Mouse (Mus musculus): ENCODE measurements around the gene Dnase1l3. TPM values are rescaled to one million over a fixed set of nuclear protein-coding genes. Genes with fewer than 3 reads are reported as not detected.
"Not testable (repeated sequence)": the region's sequence is repeated elsewhere in the genome, so short reads cannot be mapped to it uniquely, and the experiment has no call there.

The Dnase1l3 gene
- polyA plus RNA-seq, 1 experiment: 14.2 TPM

DNA sequence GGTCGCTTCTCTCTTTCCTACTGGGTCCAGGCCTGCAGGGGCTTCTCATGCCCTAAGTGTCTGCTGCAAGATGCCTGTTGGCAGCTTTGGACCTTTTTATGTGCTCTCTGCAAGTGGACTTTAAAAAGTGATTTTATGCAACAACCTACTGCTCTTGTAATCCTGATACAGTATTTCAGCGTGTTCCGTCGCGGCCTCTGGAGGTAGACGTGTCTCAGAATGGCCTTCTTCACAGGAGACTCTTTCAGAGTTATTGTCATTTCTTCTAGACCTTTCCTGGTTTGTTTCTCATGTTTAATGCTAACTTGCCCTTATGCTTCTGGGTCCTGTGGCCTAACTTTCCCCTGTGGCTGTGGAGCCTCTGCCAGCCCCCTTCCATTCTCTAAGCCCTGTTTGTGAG, 21.4 kb upstream of the Dnase1l3 start:
- WGBS: 77% methylated on average over 6 of the region's 6 CpGs
- no peaks in the 10 kb centered on the region for H3K27me3 ChIP-seq (ENCODE audit: control insufficient read depth, insufficient read depth, low read length)
- no peak for TF ChIP-seq POLR2A (IDR thresholded peaks at IDR 0.05; ENCODE audit: low read depth, low read length)
- no peak for TF ChIP-seq CTCF (IDR thresholded peaks at IDR 0.05; ENCODE audit: extremely low read depth, insufficient read length, insufficient replicate concordance, low read depth, low read length)
- H3K4me3 ChIP-seq (ENCODE audit: low read depth, low read length): no peak overlapping the region
- H3K27ac ChIP-seq (ENCODE audit: insufficient read depth, low read depth, low read length): peak overlapping the region; percentile 90
- H3K4me1 ChIP-seq (ENCODE audit: control insufficient read depth, insufficient read depth, insufficient read length, low read length): peaks cover 20% of the 10 kb centered on the region; the same call in 1 of the 2 replicates
- no peaks in the 10 kb centered on the region for H3K36me3 ChIP-seq (ENCODE audit: control insufficient read depth, insufficient read depth, low read length)

DNA sequence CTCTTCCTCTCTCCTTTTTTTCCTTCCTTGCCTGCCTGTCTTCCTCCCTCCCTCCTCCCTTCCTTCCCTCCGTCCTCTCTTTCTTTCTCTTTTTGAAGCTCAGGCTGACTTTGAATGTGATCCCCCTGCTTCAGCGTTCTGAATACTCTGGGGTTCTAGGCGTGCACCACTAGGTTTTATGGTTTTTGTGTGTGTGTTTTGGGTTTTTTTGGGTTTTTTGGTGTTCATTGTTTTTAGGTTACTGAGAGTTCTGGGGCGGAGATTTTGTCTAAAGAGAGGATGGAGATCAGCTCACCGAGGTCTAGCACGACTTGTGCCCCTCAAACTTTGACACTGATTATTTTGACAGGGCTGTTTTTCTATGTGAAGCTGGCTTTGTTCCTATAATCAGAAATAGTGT, 17.6 kb upstream of the Dnase1l3 start:
- Histone ChIP-seq H3K4me3 (ENCODE audit: low read depth, low read length) (no peak overlapping the region), H3K27ac (ENCODE audit: insufficient read depth, low read depth, low read length) (no peak overlapping the region), H3K36me3 (ENCODE audit: control insufficient read depth, insufficient read depth, low read length) (no peaks in the 10 kb centered on the region), H3K27me3 (ENCODE audit: control insufficient read depth, insufficient read depth, low read length) (no peaks in the 10 kb centered on the region), H3K4me1 (ENCODE audit: control insufficient read depth, insufficient read depth, insufficient read length, low read length) (peaks cover 14% of the 10 kb centered on the region; the same call in 1 of the 2 replicates)
- TF ChIP-seq CTCF (IDR thresholded peaks at IDR 0.05; ENCODE audit: extremely low read depth, insufficient read length, insufficient replicate concordance, low read depth, low read length) (no peak), POLR2A (IDR thresholded peaks at IDR 0.05; ENCODE audit: low read depth, low read length) (no peak)
- 87% methylated on average over 6 of the region's 6 CpGs for WGBS

DNA sequence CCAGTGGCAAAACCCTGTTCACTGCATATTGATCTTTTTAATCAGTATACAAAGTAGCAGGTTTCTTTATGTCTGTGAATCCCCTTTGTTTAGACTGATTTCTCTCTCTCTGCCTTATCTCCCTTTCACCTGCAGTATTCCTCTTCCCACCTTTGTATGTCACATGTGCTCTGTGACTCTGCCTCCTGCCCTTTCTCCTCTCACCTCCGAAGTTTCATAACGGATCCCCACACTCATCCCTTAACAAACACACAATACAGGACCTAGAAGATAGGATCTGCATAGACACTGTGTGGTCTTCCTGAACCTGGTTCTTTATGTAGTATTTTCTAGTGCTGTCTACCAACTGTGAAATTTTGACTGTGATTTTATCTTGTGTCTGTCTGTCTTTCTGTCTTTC, 16.9 kb upstream of the Dnase1l3 start:
- Histone ChIP-seq H3K4me3 (ENCODE audit: low read depth, low read length) (no peak overlapping the region), H3K27me3 (ENCODE audit: control insufficient read depth, insufficient read depth, low read length) (no peaks in the 10 kb centered on the region), H3K36me3 (ENCODE audit: control insufficient read depth, insufficient read depth, low read length) (no peaks in the 10 kb centered on the region), H3K27ac (ENCODE audit: insufficient read depth, low read depth, low read length) (no peak overlapping the region), H3K4me1 (ENCODE audit: control insufficient read depth, insufficient read depth, insufficient read length, low read length) (peaks cover 13% of the 10 kb centered on the region; the same call in 1 of the 2 replicates)
- TF ChIP-seq CTCF (IDR thresholded peaks at IDR 0.05; ENCODE audit: extremely low read depth, insufficient read length, insufficient replicate concordance, low read depth, low read length) (no peak), POLR2A (IDR thresholded peaks at IDR 0.05; ENCODE audit: low read depth, low read length) (no peak)
- WGBS: 50% methylated on average over 2 of the region's 2 CpGs

DNA sequence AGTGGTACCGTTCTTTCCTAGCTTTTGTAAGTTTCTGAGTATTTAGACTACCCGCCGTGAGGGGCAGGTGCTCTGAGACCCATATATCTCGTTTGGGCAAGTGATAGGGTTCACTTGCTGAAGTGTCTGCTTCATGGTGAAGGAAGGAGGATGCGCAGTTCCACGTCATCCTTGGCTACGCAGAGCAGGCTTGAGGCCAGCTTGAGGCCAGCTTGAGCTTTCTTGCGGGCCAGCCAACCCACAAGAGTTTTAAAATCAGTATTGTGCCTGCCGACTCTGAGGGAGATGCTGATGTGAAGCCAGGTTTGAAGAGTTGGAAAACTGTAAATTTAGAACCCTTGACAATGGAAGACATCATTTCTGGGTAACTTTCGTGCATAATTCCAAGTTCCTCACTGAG, 13.6 kb upstream of the Dnase1l3 start:
- H3K27ac ChIP-seq (ENCODE audit: insufficient read depth, low read depth, low read length): no peak overlapping the region
- H3K27me3 ChIP-seq (ENCODE audit: control insufficient read depth, insufficient read depth, low read length): no peaks in the 10 kb centered on the region
- no peak for TF ChIP-seq POLR2A (IDR thresholded peaks at IDR 0.05; ENCODE audit: low read depth, low read length)
- TF ChIP-seq CTCF (IDR thresholded peaks at IDR 0.05; ENCODE audit: extremely low read depth, insufficient read length, insufficient replicate concordance, low read depth, low read length): no peak
- 89% methylated on average over 10 of the region's 10 CpGs for WGBS
- H3K36me3 ChIP-seq (ENCODE audit: control insufficient read depth, insufficient read depth, low read length): no peaks in the 10 kb centered on the region
- peaks cover 8% of the 10 kb centered on the region; the same call in 1 of the 2 replicates for H3K4me1 ChIP-seq (ENCODE audit: control insufficient read depth, insufficient read depth, insufficient read length, low read length)
- H3K4me3 ChIP-seq (ENCODE audit: low read depth, low read length): no peak overlapping the region

DNA sequence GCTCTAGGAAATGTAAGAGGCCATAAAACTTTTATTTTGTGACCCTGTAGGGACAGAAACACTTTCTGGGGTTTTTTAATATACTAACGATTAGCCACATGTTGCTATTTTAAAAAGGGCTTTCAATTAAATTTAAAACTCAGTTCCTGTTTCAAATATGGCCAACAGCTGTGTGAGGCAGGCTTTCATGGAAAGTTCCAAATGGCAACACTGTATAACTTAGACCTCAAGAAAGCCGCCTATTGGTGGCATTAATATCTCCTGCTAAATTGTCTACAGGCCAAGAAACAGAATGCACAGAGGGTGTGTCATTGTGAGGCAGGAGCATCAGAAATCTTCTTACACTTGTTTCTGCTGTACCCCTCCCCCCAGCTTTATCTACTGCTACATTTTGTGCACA, 13.1 kb upstream of the Dnase1l3 start:
- H3K27ac ChIP-seq (ENCODE audit: insufficient read depth, low read depth, low read length): no peak overlapping the region
- no peaks in the 10 kb centered on the region for H3K36me3 ChIP-seq (ENCODE audit: control insufficient read depth, insufficient read depth, low read length)
- no peak overlapping the region for H3K4me3 ChIP-seq (ENCODE audit: low read depth, low read length)
- peaks cover 4% of the 10 kb centered on the region; the same call in 1 of the 2 replicates for H3K4me1 ChIP-seq (ENCODE audit: control insufficient read depth, insufficient read depth, insufficient read length, low read length)
- 85% methylated on average over 2 of the region's 2 CpGs for WGBS
- TF ChIP-seq CTCF (IDR thresholded peaks at IDR 0.05; ENCODE audit: extremely low read depth, insufficient read length, insufficient replicate concordance, low read depth, low read length) (no peak), POLR2A (IDR thresholded peaks at IDR 0.05; ENCODE audit: low read depth, low read length) (no peak)
- no peaks in the 10 kb centered on the region for H3K27me3 ChIP-seq (ENCODE audit: control insufficient read depth, insufficient read depth, low read length)

DNA sequence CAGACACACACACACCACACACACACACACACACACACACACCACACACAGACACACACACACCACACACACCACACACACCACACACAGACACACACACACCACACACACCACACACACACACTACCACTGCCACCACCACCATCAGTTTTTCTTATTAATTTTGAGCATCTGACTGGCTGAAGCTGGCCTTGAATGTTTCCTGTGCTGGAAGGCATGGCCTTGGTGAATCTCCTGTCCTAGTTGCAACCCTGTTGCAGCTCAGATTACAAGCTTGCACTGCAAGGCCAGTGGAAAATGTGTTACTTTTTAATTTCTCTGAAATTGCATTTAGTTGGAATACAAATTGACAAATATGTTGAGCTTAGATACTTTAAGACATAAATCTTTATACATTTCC, 12.7 kb upstream of the Dnase1l3 start:
- Histone ChIP-seq H3K4me3 (ENCODE audit: low read depth, low read length) (no peak overlapping the region), H3K36me3 (ENCODE audit: control insufficient read depth, insufficient read depth, low read length) (no peaks in the 10 kb centered on the region), H3K27ac (ENCODE audit: insufficient read depth, low read depth, low read length) (no peak overlapping the region), H3K4me1 (ENCODE audit: control insufficient read depth, insufficient read depth, insufficient read length, low read length) (peaks cover 4% of the 10 kb centered on the region; the same call in 1 of the 2 replicates), H3K27me3 (ENCODE audit: control insufficient read depth, insufficient read depth, low read length) (no peaks in the 10 kb centered on the region)
- TF ChIP-seq CTCF (IDR thresholded peaks at IDR 0.05; ENCODE audit: extremely low read depth, insufficient read length, insufficient replicate concordance, low read depth, low read length) (no peak), POLR2A (IDR thresholded peaks at IDR 0.05; ENCODE audit: low read depth, low read length) (no peak)

DNA sequence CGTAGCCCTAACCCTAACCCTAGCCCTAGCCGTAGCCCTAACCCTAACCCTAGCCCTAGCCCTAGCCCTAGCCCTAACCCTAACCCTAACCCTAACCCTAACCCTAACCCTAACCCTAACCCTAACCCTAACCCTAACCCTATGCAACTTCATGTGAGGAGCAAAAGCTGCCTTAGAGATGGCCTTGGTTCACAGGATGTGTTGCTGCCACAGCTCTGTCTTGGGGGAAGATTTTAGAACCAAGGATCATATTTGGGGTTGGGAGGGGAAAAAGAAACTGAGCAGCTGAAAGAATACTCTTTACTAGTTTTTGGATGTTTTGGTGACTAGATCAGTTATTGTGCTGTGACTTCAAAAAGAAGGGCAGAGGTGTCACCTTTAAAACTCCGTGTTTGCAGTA, 11.7 kb upstream of the Dnase1l3 start:
- 63% methylated on average over 3 of the region's 3 CpGs for WGBS
- H3K27ac ChIP-seq (ENCODE audit: insufficient read depth, low read depth, low read length); H3K36me3 ChIP-seq (ENCODE audit: control insufficient read depth, insufficient read depth, low read length); H3K4me3 ChIP-seq (ENCODE audit: low read depth, low read length); H3K27me3 ChIP-seq (ENCODE audit: control insufficient read depth, insufficient read depth, low read length); H3K4me1 ChIP-seq (ENCODE audit: control insufficient read depth, insufficient read depth, insufficient read length, low read length): not testable (repeated sequence)

Measured in small intestine, adult 2 months (tissue).